Mouse (Mus musculus) lung, embryonic 14.5 days (tissue): ENCODE data around the gene Pdcd7. TPM values are rescaled to one million over a fixed set of nuclear protein-coding genes. Genes with fewer than 3 reads are reported as not detected.

Experiments
- ATAC-seq: fragments of 200-750 bp; cut with Nextera tagmentation; 2 replicates; pipeline ENCODE4 v1.8.0; 2017; ENCODE audit warnings: mild to moderate bottlenecking, moderate TSS enrichment, moderate library complexity; ENCODE audit not compliant: insufficient read depth
- DNase-seq: peaks from one replicate; pipeline ENCODE4 v3.0.0-alpha.2; 2015
- H3K27ac ChIP-seq: fragments of 300-500 bp; sonication (generic); 2 replicates; pipeline ENCODE4 v1.5.1; 2014; ENCODE audit warnings: low read depth, mild to moderate bottlenecking, moderate library complexity
- H3K27me3 ChIP-seq: fragments of 300-500 bp; sonication (generic); 2 replicates; pipeline ENCODE4 v1.6.1; 2014; ENCODE audit warnings: low read length, control low read depth; ENCODE audit not compliant: insufficient read depth
- H3K36me3 ChIP-seq: fragments of 300-500 bp; sonication (generic); 2 replicates; pipeline ENCODE4 v1.6.1; 2014; ENCODE audit warnings: control low read depth; ENCODE audit not compliant: insufficient read depth
- H3K4me1 ChIP-seq: fragments of 300-500 bp; sonication (generic); 2 replicates; pipeline ENCODE4 v1.6.1; 2014; ENCODE audit warnings: antibody characterized with exemption, control low read depth; ENCODE audit not compliant: insufficient read depth
- H3K4me2 ChIP-seq: fragments of 300-500 bp; sonication (generic); 2 replicates; pipeline ENCODE4 v1.6.1; 2014; ENCODE audit warnings: mild to moderate bottlenecking
- H3K4me3 ChIP-seq: fragments of 300-500 bp; sonication (generic); 2 replicates; pipeline ENCODE4 v1.5.1; 2014; ENCODE audit warnings: low read depth, low read length
- H3K9ac ChIP-seq: fragments of 300-500 bp; sonication (generic); 2 replicates; pipeline ENCODE4 v1.6.1; 2014
- H3K9me3 ChIP-seq: fragments of 300-500 bp; sonication (generic); 2 replicates; pipeline ENCODE4 v1.6.1; 2016; ENCODE audit warnings: low read depth, low read length, control low read depth
- CTCF ChIP-seq: IDR thresholded peaks from 2 replicates; pipeline ENCODE4 v1.5.1; 2016; ENCODE audit warnings: antibody characterized with exemption, low read depth
- WGBS: fragments of 180-500 bp; shearing (Covaris S2); extraction: QIAGEN DNeasy Blood & Tissue Kit; methylation state at CpG from one replicate; pipeline ENCODE4 v1.1.7; 2014; 5-methylcytosine and 5-hydroxymethylcytosine counted together
- polyA plus RNA-seq: library from polyadenylated mRNA; unstranded; fragments of >200 nt; fragmentation: Nextera tagmentation; extraction: Ambion mirVana; gene quantifications from 2 replicates; pipeline ENCODE4 v1.2.1, GENCODE M21; 2014

Gene Pdcd7
- polyA plus RNA-seq, result 14.5 and 14.8 TPM in 2 replicates

GRCm38 (mm10) chr9:65345854-65346475, at the start of gene Pdcd7:
Gene Pdcd7 (plus strand): TSS chr9:65346104.
- ATAC-seq, result peak; percentile 96
- Histone ChIP-seq H3K27ac (peak within 1 kb of the TSS; percentile 94), H3K4me2 (peak within 1 kb of the TSS; percentile 87), H3K4me3 (peak within 1 kb of the TSS; percentile 98), H3K9ac (peak within 1 kb of the TSS; percentile 95), H3K36me3 (no peaks in the 10 kb centered on the region), H3K4me1 (no peaks in the 10 kb centered on the region), H3K9me3 (peaks cover 6% of the 10 kb centered on the region; the same call in 1 of the 2 replicates), H3K27me3 (no peaks in the 10 kb centered on the region)
- TF ChIP-seq CTCF, result no peak
- DNase-seq, result peak; percentile 100
- WGBS, result under 1% methylated on average over 52 of the region's 59 CpGs

- H3K27me3 ChIP-seq, result no peaks in the 10 kb centered on the region
- H3K4me1 ChIP-seq, result no peaks in the 10 kb centered on the region
- H3K4me2 ChIP-seq, result no peak overlapping the region
- TF ChIP-seq CTCF, result no peak
- no peaks in the 10 kb centered on the region for H3K9me3 ChIP-seq
- no peak for DNase-seq
- no peak overlapping the region for H3K4me3 ChIP-seq
- ATAC-seq, result no peak
- H3K27ac ChIP-seq, result no peak overlapping the region
- H3K9ac ChIP-seq, result no peak overlapping the region
- 95% methylated on average over 2 of the region's 2 CpGs for WGBS
- H3K36me3 ChIP-seq, result peaks cover 34% of the 10 kb centered on the region
These were observed 48.8 kb upstream of the Pdcd7 start for GRCm38 (mm10) chr9:65297056-65297455.

GRCm38 (mm10) chr9:65298761-65299160, 47.1 kb upstream of the Pdcd7 start:
- 79% methylated on average over 3 of the region's 3 CpGs for WGBS
- Histone ChIP-seq H3K9ac (no peak overlapping the region), H3K9me3 (no peaks in the 10 kb centered on the region), H3K27ac (no peak overlapping the region), H3K27me3 (no peaks in the 10 kb centered on the region), H3K4me3 (no peak overlapping the region), H3K4me2 (no peak overlapping the region), H3K4me1 (no peaks in the 10 kb centered on the region), H3K36me3 (peaks cover 45% of the 10 kb centered on the region)
- DNase-seq (no peak), ATAC-seq (no peak)
- no peak for TF ChIP-seq CTCF

- 97% methylated on average over 7 of the region's 7 CpGs for WGBS
- Histone ChIP-seq H3K27me3 (no peaks in the 10 kb centered on the region), H3K4me2 (no peak overlapping the region), H3K4me3 (no peak overlapping the region), H3K36me3 (peaks cover 52% of the 10 kb centered on the region), H3K9me3 (no peaks in the 10 kb centered on the region), H3K4me1 (no peaks in the 10 kb centered on the region), H3K9ac (no peak overlapping the region), H3K27ac (no peak overlapping the region)
- ATAC-seq (no peak), DNase-seq (no peak)
- no peak for TF ChIP-seq CTCF
These were observed 46.3 kb upstream of the Pdcd7 start for GRCm38 (mm10) chr9:65299650-65300049.

GRCm38 (mm10) chr9:65302327-65302983, 43.4 kb upstream of the Pdcd7 start:
- TF ChIP-seq CTCF, result no peak
- peaks cover 63% of the 10 kb centered on the region for H3K36me3 ChIP-seq
- H3K4me1 ChIP-seq, result no peaks in the 10 kb centered on the region
- no peak overlapping the region for H3K4me2 ChIP-seq
- WGBS, result 93% methylated on average over 4 of the region's 4 CpGs
- H3K27ac ChIP-seq, result no peak overlapping the region
- no peaks in the 10 kb centered on the region for H3K9me3 ChIP-seq
- H3K4me3 ChIP-seq, result no peak overlapping the region
- DNase-seq (no peak), ATAC-seq (no peak)
- H3K9ac ChIP-seq, result no peak overlapping the region
- H3K27me3 ChIP-seq, result no peaks in the 10 kb centered on the region

GRCm38 (mm10) chr9:65303586-65303985, 42.3 kb upstream of the Pdcd7 start:
- Histone ChIP-seq H3K4me1 (no peaks in the 10 kb centered on the region), H3K4me2 (no peak overlapping the region), H3K27ac (no peak overlapping the region), H3K27me3 (no peaks in the 10 kb centered on the region), H3K4me3 (no peak overlapping the region), H3K9ac (no peak overlapping the region), H3K36me3 (peaks cover 66% of the 10 kb centered on the region), H3K9me3 (no peaks in the 10 kb centered on the region)
- no peak for DNase-seq
- WGBS, result 98% methylated on average over 4 of the region's 4 CpGs
- ATAC-seq, result no peak
- no peak for TF ChIP-seq CTCF

- peaks cover 72% of the 10 kb centered on the region for H3K36me3 ChIP-seq
- ATAC-seq (no peak), DNase-seq (no peak)
- no peak overlapping the region for H3K4me3 ChIP-seq
- H3K4me1 ChIP-seq, result no peaks in the 10 kb centered on the region
- TF ChIP-seq CTCF, result no peak
- H3K27ac ChIP-seq, result no peak overlapping the region
- 75% methylated on average over 4 of the region's 4 CpGs for WGBS
- H3K9ac ChIP-seq, result no peak overlapping the region
- H3K4me2 ChIP-seq, result no peak overlapping the region
- H3K27me3 ChIP-seq, result no peaks in the 10 kb centered on the region
- H3K9me3 ChIP-seq, result no peaks in the 10 kb centered on the region
These were observed 41.6 kb upstream of the Pdcd7 start for GRCm38 (mm10) chr9:65304300-65304699.
